Mouse (Mus musculus) embryonic fibroblast, embryonic 13.5 days (primary cell): ENCODE data around the gene Lats1. TPM values are rescaled to one million over a fixed set of nuclear protein-coding genes. Genes with fewer than 3 reads are reported as not detected.

ENCODE experiments used
- H3K27ac ChIP-seq: 2 replicates; pipeline ENCODE4 v1.5.1; 2012; ENCODE audit warnings: low read length, control low read depth, inconsistent platforms; ENCODE audit not compliant: insufficient read depth
- H3K4me1 ChIP-seq: 2 replicates; pipeline ENCODE4 v1.6.1; 2011; ENCODE audit warnings: low read length; ENCODE audit not compliant: control insufficient read depth, insufficient read depth
- H3K4me3 ChIP-seq: 2 replicates; pipeline ENCODE4 v1.5.1; 2011; ENCODE audit warnings: mild to moderate bottlenecking, control low read depth, low read length; ENCODE audit not compliant: insufficient read depth
- CTCF ChIP-seq: IDR thresholded peaks from 2 replicates; pipeline ENCODE4 v1.5.1; 2011; ENCODE audit warnings: mild to moderate bottlenecking, control low read depth, low read length, moderate library complexity, borderline replicate concordance; ENCODE audit not compliant: insufficient read depth
- POLR2A ChIP-seq: IDR thresholded peaks from 2 replicates; pipeline ENCODE4 v1.6.1; 2011; ENCODE audit warnings: low read depth, mild to moderate bottlenecking, control low read depth, low read length, moderate library complexity
- polyA plus RNA-seq: library from polyadenylated mRNA; stranded (reverse); fragments of >200 nt; gene quantifications from 2 replicates; pipeline ENCODE4 v1.2.4, GENCODE M21; 2011; ENCODE audit warnings: low read depth; ENCODE audit not compliant: missing spikeins, insufficient read length

The Lats1 gene
- polyA plus RNA-seq, 1 experiment: 55.3 TPM

GRCm38 (mm10) chr10:7667342-7667802, 13.6 kb upstream of the Lats1 start, which contains the start of gene Nup43:
Nup43 (plus strand) TSS chr10:7667503.
- H3K4me3 ChIP-seq: peak within 1 kb of the TSS; percentile 80
- 0 out of 2 replicates have a peak within 1 kb of the TSS, but pooled peaks have one; percentile 39 for H3K27ac ChIP-seq
- TF ChIP-seq CTCF: no peak
- TF ChIP-seq POLR2A: peak; percentile 59
- no peaks in the 10 kb centered on the region; the same call in 1 of the 2 replicates for H3K4me1 ChIP-seq

GRCm38 (mm10) chr10:7673673-7674072, 7.3 kb upstream of the Lats1 start:
- Histone ChIP-seq H3K4me3 (no peak overlapping the region), H3K27ac (no peak overlapping the region), H3K4me1 (no peaks in the 10 kb centered on the region)
- TF ChIP-seq CTCF (no peak), POLR2A (no peak)

GRCm38 (mm10) chr10:7681343-7682025, 470 bp downstream of the Lats1 start:
- H3K27ac ChIP-seq: peak overlapping the region; percentile 95
- H3K4me1 ChIP-seq: peaks cover 6% of the 10 kb centered on the region
- TF ChIP-seq POLR2A (peak; percentile 46), CTCF (no peak)
- H3K4me3 ChIP-seq: peak overlapping the region; percentile 86

- peak overlapping the region; percentile 86 for H3K4me3 ChIP-seq
- peaks cover 6% of the 10 kb centered on the region for H3K4me1 ChIP-seq
- TF ChIP-seq CTCF (no peak), POLR2A (no peak)
- H3K27ac ChIP-seq: no peak overlapping the region
Measured at GRCm38 (mm10) chr10:7682249-7682648, 1.2 kb downstream of the Lats1 start.

- Histone ChIP-seq H3K4me1 (peaks cover 6% of the 10 kb centered on the region), H3K4me3 (no peak overlapping the region), H3K27ac (no peak overlapping the region)
- TF ChIP-seq POLR2A (no peak), CTCF (no peak)
Measured at GRCm38 (mm10) chr10:7686902-7687301, 5.9 kb downstream of the Lats1 start.

- TF ChIP-seq CTCF (no peak), POLR2A (no peak)
- Histone ChIP-seq H3K4me3 (no peak overlapping the region), H3K27ac (no peak overlapping the region), H3K4me1 (no peaks in the 10 kb centered on the region)
Measured at GRCm38 (mm10) chr10:7695286-7695685, 14.3 kb downstream of the Lats1 start.

- Histone ChIP-seq H3K4me3 (no peak overlapping the region), H3K4me1 (no peaks in the 10 kb centered on the region), H3K27ac (no peak overlapping the region)
- TF ChIP-seq CTCF: no peak
- no peak for TF ChIP-seq POLR2A
Measured at GRCm38 (mm10) chr10:7700120-7700519, 19.1 kb downstream of the Lats1 start.

GRCm38 (mm10) chr10:7702586-7702985, 21.6 kb downstream of the Lats1 start:
- no peak for TF ChIP-seq POLR2A
- no peak for TF ChIP-seq CTCF
- Histone ChIP-seq H3K4me3 (no peak overlapping the region), H3K4me1 (no peaks in the 10 kb centered on the region), H3K27ac (no peak overlapping the region)

GRCm38 (mm10) chr10:7710121-7710520, 29.1 kb downstream of the Lats1 start:
- TF ChIP-seq POLR2A (no peak), CTCF (no peak)

GRCm38 (mm10) chr10:7712506-7712905, 31.5 kb downstream of the Lats1 start:
- H3K4me1 ChIP-seq: no peaks in the 10 kb centered on the region
- no peak overlapping the region for H3K27ac ChIP-seq
- TF ChIP-seq POLR2A (no peak), CTCF (no peak)
- H3K4me3 ChIP-seq: no peak overlapping the region

More at GRCm38 (mm10) chr10:7710121-7710520, 29.1 kb downstream of the Lats1 start:
- Histone ChIP-seq H3K4me1 (no peaks in the 10 kb centered on the region), H3K4me3 (no peak overlapping the region), H3K27ac (no peak overlapping the region)

GRCm38 (mm10) chr10:7715056-7715455, 34.0 kb downstream of the Lats1 start:
- no peak overlapping the region for H3K4me3 ChIP-seq
- no peak overlapping the region for H3K27ac ChIP-seq
- no peaks in the 10 kb centered on the region for H3K4me1 ChIP-seq
- TF ChIP-seq CTCF: no peak
- no peak for TF ChIP-seq POLR2A
